Mouse (Mus musculus) kidney, adult 2 months (tissue): ENCODE measurements at regions not wholly inside any gene's neighbourhood (a gene's known extent, or its start where the extent isn't known, plus 50 kb on each side); places are given as distances from the start of the nearest gene placed in this dataset.

Experiments used
- DNase-seq: peaks from one replicate; pipeline ENCODE4 v3.0.0; 2021
- H3K27ac ChIP-seq: fragments of 200-500 bp; 2 replicates; pipeline ENCODE4 v1.5.1; 2012; ENCODE audit warnings: low read depth, low read length, control low read depth, inconsistent platforms; ENCODE audit not compliant: insufficient read depth
- H3K27me3 ChIP-seq: fragments of 200-500 bp; replicated peaks from 2 replicates; pipeline ENCODE4 v1.6.1; 2012; ENCODE audit warnings: mild to moderate bottlenecking, moderate library complexity, low read length, inconsistent platforms; ENCODE audit not compliant: control insufficient read depth, insufficient read depth
- H3K36me3 ChIP-seq: fragments of 200-500 bp; 2 replicates; pipeline ENCODE4 v1.6.1; 2012; ENCODE audit warnings: mild to moderate bottlenecking, moderate library complexity, low read length, inconsistent platforms; ENCODE audit not compliant: control insufficient read depth, insufficient read depth
- H3K4me1 ChIP-seq: fragments of 200-500 bp; 2 replicates; pipeline ENCODE4 v1.6.1; 2011; ENCODE audit warnings: low read length; ENCODE audit not compliant: control insufficient read depth, insufficient read depth
- H3K4me3 ChIP-seq: fragments of 200-500 bp; 2 replicates; pipeline ENCODE4 v1.5.1; 2011; ENCODE audit warnings: mild to moderate bottlenecking, low read depth, low read length, control low read depth; ENCODE audit not compliant: insufficient read depth
- CTCF ChIP-seq: fragments of 200-500 bp; conservative IDR thresholded peaks from 2 replicates; pipeline ENCODE4 v1.5.1; 2011; ENCODE audit warnings: low read depth, mild to moderate bottlenecking, control low read depth, low read length, moderate library complexity, mixed read lengths; ENCODE audit not compliant: insufficient read depth, insufficient read length
- POLR2A ChIP-seq: fragments of 200-500 bp; IDR thresholded peaks from one replicate; pipeline ENCODE4 v1.6.1; 2011; ENCODE audit warnings: low read depth, low read length, control low read depth
- WGBS: fragments of 180-500 bp; shearing (Covaris S2); methylation state at CpG from one replicate; pipeline ENCODE4 v1.1.7; 2018; 5-methylcytosine and 5-hydroxymethylcytosine counted together

DNA sequence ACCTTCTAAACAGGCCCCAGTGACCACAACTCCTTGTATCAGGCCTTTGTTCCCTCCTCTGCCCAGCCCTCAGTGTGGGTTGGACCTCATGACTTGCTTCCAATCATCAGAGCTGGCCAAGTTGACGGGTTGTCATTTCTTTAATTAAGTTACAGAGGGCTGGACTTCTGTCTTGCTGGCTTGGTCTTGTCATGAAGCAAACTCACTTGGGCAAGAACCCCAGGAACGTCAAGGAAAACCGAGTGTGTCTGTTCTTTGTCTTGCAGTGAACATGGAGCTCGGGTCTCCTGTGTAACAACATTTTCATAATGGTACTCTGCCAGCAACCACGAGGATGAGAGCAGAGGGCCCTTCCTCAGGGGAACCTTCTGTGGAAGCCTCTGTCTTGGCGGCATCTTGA, 107.3 kb upstream of the Lrig1 start:
- Histone ChIP-seq H3K36me3 (no peaks in the 10 kb centered on the region), H3K4me3 (no peak overlapping the region), H3K4me1 (no peaks in the 10 kb centered on the region), H3K27me3 (no peaks in the 10 kb centered on the region), H3K27ac (no peak overlapping the region)
- no peak for DNase-seq
- TF ChIP-seq POLR2A (no peak), CTCF (no peak)
- WGBS, result 88% methylated on average over 6 of the region's 6 CpGs

- DNase-seq, result no peak
- Histone ChIP-seq H3K36me3 (no peaks in the 10 kb centered on the region), H3K4me1 (no peaks in the 10 kb centered on the region), H3K27ac (no peak overlapping the region), H3K4me3 (no peak overlapping the region), H3K27me3 (no peaks in the 10 kb centered on the region)
- no peak for TF ChIP-seq POLR2A
- TF ChIP-seq CTCF, result no peak
- 77% methylated on average over 12 of the region's 12 CpGs for WGBS
Observed at GRCm38 (mm10) chr6:94806481-94807160, 106.7 kb upstream of the Lrig1 start.

DNA sequence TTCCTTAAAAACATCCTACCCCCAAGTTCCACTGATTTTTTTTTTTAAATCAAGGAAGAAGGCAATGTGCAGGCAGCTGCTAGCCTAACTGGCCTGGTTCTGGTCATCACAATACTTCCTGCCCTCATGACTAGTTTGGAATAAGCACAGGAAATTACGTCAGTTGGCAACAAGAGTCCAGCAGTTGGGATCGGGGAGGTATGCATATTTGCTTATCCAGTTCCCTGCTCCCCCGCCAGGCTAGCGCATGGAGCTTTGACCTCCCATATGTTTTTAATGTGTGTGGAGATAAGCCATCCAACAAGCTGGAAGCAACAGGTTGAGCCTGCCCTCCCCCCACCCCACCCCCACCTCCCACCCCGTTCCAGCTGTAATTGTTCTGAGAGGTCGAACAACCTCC, 105.7 kb upstream of the Lrig1 start:
- WGBS, result 58% methylated on average over 6 of the region's 6 CpGs
- H3K36me3 ChIP-seq, result no peaks in the 10 kb centered on the region
- no peak for DNase-seq
- TF ChIP-seq POLR2A (no peak), CTCF (no peak)
- no peaks in the 10 kb centered on the region for H3K4me1 ChIP-seq
- no peak overlapping the region for H3K4me3 ChIP-seq
- H3K27ac ChIP-seq, result no peak overlapping the region
- H3K27me3 ChIP-seq, result no peaks in the 10 kb centered on the region

DNA sequence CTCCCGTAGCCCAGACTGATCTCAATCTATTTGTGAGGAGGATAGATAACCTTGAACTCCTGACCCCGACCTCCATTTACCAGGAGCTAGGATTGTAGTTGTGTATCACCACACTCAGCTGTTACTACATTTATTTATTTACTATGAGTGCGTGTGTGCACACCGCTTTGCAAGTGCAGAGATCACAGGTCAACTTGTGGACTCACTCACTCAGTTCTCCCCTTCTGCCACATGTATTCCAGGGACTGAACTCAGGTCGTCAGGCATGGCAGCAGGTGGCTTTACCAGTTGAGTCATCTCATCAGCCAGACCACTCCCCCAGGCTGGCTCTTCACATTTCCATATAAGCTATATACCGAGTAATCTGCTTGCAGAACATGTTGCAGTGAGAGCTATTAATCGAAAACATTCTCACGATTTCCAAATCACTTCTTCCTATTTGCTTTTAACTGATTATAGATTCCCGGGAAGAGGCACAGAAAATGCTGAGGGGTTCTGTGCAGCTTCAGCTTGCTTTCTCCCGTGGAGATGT, 104.4 kb upstream of the Lrig1 start:
- TF ChIP-seq POLR2A, result no peak
- TF ChIP-seq CTCF, result no peak
- no peaks in the 10 kb centered on the region for H3K27me3 ChIP-seq

DNA sequence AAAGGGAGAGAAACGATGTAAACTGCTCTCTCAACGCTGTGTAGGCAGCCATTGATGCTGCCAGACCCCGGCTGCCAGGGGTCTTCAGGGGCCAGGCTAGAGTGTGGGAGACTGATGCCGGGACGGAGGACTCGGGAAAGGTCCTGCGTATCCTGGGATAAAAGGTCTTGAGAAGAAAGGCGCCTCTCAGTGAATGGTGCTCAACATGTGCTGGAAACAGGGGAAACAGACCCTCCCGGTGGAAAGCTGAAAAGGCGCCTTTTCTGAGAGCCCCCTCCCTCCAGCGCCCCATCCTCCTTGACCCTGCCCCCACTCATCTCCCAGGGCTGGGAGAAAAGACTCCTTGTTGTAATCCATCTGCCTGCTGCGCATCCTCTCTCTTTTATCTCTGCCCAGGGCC, 101.1 kb upstream of the Lrig1 start:
- TF ChIP-seq POLR2A (no peak), CTCF (no peak)
- H3K4me3 ChIP-seq, result no peak overlapping the region
- no peak overlapping the region for H3K27ac ChIP-seq
- H3K27me3 ChIP-seq, result no peaks in the 10 kb centered on the region
- H3K4me1 ChIP-seq, result no peaks in the 10 kb centered on the region
- DNase-seq, result no peak
- 53% methylated on average over 12 of the region's 12 CpGs for WGBS
- no peaks in the 10 kb centered on the region for H3K36me3 ChIP-seq

More for the DNA sequence above, 104.4 kb upstream of the Lrig1 start:
- Histone ChIP-seq H3K36me3 (no peaks in the 10 kb centered on the region), H3K4me3 (no peak overlapping the region), H3K27ac (no peak overlapping the region), H3K4me1 (no peaks in the 10 kb centered on the region)
- DNase-seq, result no peak
- 85% methylated on average over 10 of the region's 10 CpGs for WGBS

GRCm38 (mm10) chr6:94798545-94799211, 98.7 kb upstream of the Lrig1 start:
- no peak for TF ChIP-seq POLR2A
- Histone ChIP-seq H3K4me1 (no peaks in the 10 kb centered on the region), H3K4me3 (no peak overlapping the region), H3K27me3 (no peaks in the 10 kb centered on the region), H3K27ac (no peak overlapping the region), H3K36me3 (no peaks in the 10 kb centered on the region)
- WGBS, result 92% methylated on average over 4 of the region's 4 CpGs
- no peak for DNase-seq

GRCm38 (mm10) chr6:94795442-94795841, 95.5 kb upstream of the Lrig1 start:
- H3K4me3 ChIP-seq, result no peak overlapping the region
- no peaks in the 10 kb centered on the region for H3K4me1 ChIP-seq
- H3K27ac ChIP-seq, result no peak overlapping the region
- no peaks in the 10 kb centered on the region for H3K36me3 ChIP-seq
- no peak for TF ChIP-seq CTCF
- no peak for TF ChIP-seq POLR2A
- DNase-seq, result no peak
- WGBS, result 78% methylated on average over 4 of the region's 4 CpGs
- H3K27me3 ChIP-seq, result no peaks in the 10 kb centered on the region
